Mouse (Mus musculus): ENCODE measurements at regions not wholly inside any gene's neighbourhood (a gene's known extent, or its start where the extent isn't known, plus 50 kb on each side); places are given as distances from the start of the nearest gene placed in this dataset.

DNA sequence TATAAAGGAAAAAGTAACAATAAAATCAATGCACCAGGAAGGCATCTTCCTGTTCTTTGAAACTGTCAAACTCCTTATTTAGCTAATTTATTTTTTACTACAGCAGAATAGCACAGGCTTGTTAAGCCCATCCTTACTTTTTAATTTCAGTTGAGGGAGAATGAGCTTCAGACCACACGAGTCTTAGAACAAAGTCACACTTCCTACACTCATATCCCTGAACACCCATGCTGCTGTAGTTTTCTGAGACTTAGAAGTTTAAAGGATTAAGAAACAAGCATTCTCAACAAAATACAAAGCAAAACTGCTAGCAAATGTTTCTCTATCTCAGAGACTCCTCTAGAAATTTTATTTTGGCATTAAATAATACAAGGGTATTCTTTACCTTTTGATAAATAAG, 208.8 kb upstream of the Vegfc start:
- ATAC-seq (ENCODE audit: insufficient read depth, low FRiP score, low TSS enrichment) = no peak
- no peak overlapping the region for H3K4me3 ChIP-seq (ENCODE audit: low read depth, low read length)
- no peaks in the 10 kb centered on the region for H3K27me3 ChIP-seq (ENCODE audit: control insufficient read depth, insufficient read depth, low read length)
- H3K4me1 ChIP-seq (ENCODE audit: control insufficient read depth, insufficient read depth, low read length) = no peaks in the 10 kb centered on the region
- no peak overlapping the region for H3K27ac ChIP-seq (ENCODE audit: low read depth, low read length)
- H3K9me3 ChIP-seq (ENCODE audit: control insufficient read depth, low read length) = no peaks in the 10 kb centered on the region
- WGBS = 51% methylated on average over 1 of the region's 1 CpGs
- DNase-seq (ENCODE audit: low spot score) = no peak
- H3K9ac ChIP-seq (ENCODE audit: low read length) = no peak overlapping the region
- no peaks in the 10 kb centered on the region for H3K36me3 ChIP-seq (ENCODE audit: control insufficient read depth, insufficient read depth, low read length)
- H3K4me2 ChIP-seq (ENCODE audit: low read depth) = no peak overlapping the region

DNA sequence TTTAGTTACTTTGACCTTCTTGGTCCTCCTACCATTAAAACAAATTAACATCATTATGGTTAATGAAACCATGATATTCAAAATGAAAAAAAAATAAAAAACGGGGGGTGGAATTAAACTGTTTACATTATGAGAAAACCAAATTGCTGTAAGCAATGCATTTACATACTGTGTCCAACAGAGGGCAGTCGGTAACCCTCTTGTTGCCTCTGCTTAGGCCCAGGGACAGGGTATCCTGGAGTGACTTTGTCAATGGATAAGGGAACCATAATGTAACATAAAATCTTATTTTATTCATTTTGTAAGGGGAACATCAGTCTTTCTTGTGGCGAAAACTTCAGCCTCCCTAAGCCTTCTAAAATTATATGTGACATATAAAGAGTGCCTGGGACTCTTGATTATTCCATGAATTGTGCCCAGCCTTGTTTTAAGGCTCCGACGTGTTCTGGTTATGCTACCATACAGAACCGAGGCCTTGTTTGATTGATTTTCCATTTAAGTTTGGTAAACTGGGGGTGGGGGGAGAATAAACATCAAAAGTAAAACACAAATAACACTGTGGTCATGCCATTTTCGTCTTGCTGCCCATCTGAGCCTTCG, 207.3 kb upstream of the Vegfc start:
- no peaks in the 10 kb centered on the region for H3K36me3 ChIP-seq (ENCODE audit: control insufficient read depth, insufficient read depth, low read length)
- DNase-seq (ENCODE audit: low spot score) (no peak), ATAC-seq (ENCODE audit: insufficient read depth, low FRiP score, low TSS enrichment) (peak; percentile 81)
- WGBS = 64% methylated on average over 8 of the region's 8 CpGs
- no peak overlapping the region for H3K27ac ChIP-seq (ENCODE audit: low read depth, low read length)
- H3K4me2 ChIP-seq (ENCODE audit: low read depth) = no peak overlapping the region
- no peaks in the 10 kb centered on the region for H3K9me3 ChIP-seq (ENCODE audit: control insufficient read depth, low read length)
- no peak overlapping the region for H3K9ac ChIP-seq (ENCODE audit: low read length)
- H3K4me1 ChIP-seq (ENCODE audit: control insufficient read depth, insufficient read depth, low read length) = no peaks in the 10 kb centered on the region
- H3K4me3 ChIP-seq (ENCODE audit: low read depth, low read length) = no peak overlapping the region
- no peaks in the 10 kb centered on the region for H3K27me3 ChIP-seq (ENCODE audit: control insufficient read depth, insufficient read depth, low read length)

DNA sequence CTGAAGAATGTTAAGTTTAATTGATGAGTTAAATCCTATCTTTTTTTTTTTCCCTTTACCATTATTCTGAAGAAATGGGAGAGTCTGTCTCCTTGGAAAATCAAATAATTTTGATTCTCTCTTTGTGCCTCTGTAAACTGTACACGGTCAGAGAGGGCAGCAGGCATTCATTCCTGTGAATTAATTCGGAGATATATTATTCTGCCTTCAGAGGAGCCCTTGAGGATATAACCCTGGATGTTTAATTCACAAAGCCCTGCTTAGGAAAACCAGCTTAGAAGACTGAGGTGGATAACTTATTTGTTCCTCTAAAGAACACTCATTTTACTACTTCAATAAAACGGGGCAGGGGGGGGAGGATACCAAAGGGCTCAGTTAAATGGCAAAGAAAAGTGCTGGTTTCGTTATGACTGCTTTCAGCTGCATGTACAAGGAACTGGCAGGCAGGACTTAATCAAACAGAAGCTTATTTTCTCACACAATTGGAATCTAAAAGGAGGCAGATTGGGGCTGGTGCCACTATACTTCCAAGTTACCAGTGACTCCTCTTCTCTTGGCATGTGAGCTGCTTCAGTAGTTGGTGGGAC, 205.3 kb upstream of the Vegfc start:
- Histone ChIP-seq H3K27ac (ENCODE audit: low read depth, low read length) (no peak overlapping the region), H3K4me1 (ENCODE audit: control insufficient read depth, insufficient read depth, low read length) (no peaks in the 10 kb centered on the region), H3K9me3 (ENCODE audit: control insufficient read depth, low read length) (no peaks in the 10 kb centered on the region), H3K27me3 (ENCODE audit: control insufficient read depth, insufficient read depth, low read length) (no peaks in the 10 kb centered on the region), H3K4me2 (ENCODE audit: low read depth) (no peak overlapping the region), H3K4me3 (ENCODE audit: low read depth, low read length) (no peak overlapping the region), H3K9ac (ENCODE audit: low read length) (no peak overlapping the region), H3K36me3 (ENCODE audit: control insufficient read depth, insufficient read depth, low read length) (no peaks in the 10 kb centered on the region)
- ATAC-seq (ENCODE audit: insufficient read depth, low FRiP score, low TSS enrichment) (no peak), DNase-seq (ENCODE audit: low spot score) (no peak)
- WGBS = 56% methylated on average over 4 of the region's 4 CpGs

DNA sequence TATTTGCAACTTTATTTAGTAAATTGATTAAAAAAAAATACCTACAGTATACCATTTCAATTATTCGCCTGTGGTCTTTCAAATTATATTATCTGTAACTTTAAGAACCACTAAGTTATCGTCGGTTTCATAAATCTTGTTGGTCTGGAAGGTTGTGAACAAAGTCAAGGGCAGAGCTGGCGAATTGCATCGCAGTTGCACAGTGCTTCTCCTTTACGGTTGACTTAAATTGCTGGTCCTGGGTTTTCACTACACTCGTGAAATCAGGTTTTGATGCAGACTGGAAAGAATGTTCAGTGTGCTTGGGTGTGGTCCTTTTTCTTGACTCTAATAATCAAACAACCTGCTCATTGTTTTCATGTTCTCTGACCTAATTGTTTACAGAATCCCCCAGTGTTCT, 198.6 kb upstream of the Vegfc start:
- H3K9me3 ChIP-seq (ENCODE audit: control insufficient read depth, low read length) = no peaks in the 10 kb centered on the region

GRCm38 (mm10) chr8:53881551-53881950, 195.9 kb upstream of the Vegfc start:
- no peak for DNase-seq (ENCODE audit: low spot score)
- 78% methylated on average over 1 of the region's 1 CpGs for WGBS

More for the DNA sequence above, 198.6 kb upstream of the Vegfc start:
- Histone ChIP-seq H3K27me3 (ENCODE audit: control insufficient read depth, insufficient read depth, low read length) (no peaks in the 10 kb centered on the region), H3K4me2 (ENCODE audit: low read depth) (no peak overlapping the region), H3K4me1 (ENCODE audit: control insufficient read depth, insufficient read depth, low read length) (no peaks in the 10 kb centered on the region), H3K9ac (ENCODE audit: low read length) (no peak overlapping the region), H3K4me3 (ENCODE audit: low read depth, low read length) (no peak overlapping the region), H3K36me3 (ENCODE audit: control insufficient read depth, insufficient read depth, low read length) (no peaks in the 10 kb centered on the region), H3K27ac (ENCODE audit: low read depth, low read length) (no peak overlapping the region)
- 85% methylated on average over 7 of the region's 7 CpGs for WGBS
- DNase-seq (ENCODE audit: low spot score) = no peak
- ATAC-seq (ENCODE audit: insufficient read depth, low FRiP score, low TSS enrichment) = no peak

DNA sequence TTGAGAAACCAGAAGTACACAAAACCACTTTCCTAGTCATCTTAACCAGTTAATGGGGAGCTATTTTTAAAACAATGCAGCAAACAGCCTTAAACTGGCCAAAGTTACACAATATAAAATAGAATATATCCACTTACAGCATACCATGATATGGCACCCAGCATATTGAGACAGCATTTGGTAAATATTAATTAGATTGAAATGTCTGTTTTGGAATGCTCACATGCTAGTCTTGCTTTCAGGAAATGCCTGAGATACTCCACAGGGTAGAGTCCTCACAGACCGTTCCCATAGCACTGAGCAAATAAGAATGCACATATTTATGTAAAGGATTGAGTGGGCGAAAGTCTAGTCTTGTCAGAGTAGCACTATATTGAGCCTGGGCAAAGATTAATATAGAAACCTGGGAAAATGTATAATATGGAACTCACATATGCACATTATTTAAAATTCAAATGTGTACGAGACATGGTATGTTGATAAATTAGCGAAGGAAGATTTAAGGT, 185.1 kb upstream of the Vegfc start:
- ATAC-seq (ENCODE audit: insufficient read depth, low FRiP score, low TSS enrichment) = no peak
- H3K36me3 ChIP-seq (ENCODE audit: control insufficient read depth, insufficient read depth, low read length) = no peaks in the 10 kb centered on the region
- H3K9me3 ChIP-seq (ENCODE audit: control insufficient read depth, low read length) = no peaks in the 10 kb centered on the region
- no peak overlapping the region for H3K4me3 ChIP-seq (ENCODE audit: low read depth, low read length)
- H3K9ac ChIP-seq (ENCODE audit: low read length) = no peak overlapping the region
- H3K27me3 ChIP-seq (ENCODE audit: control insufficient read depth, insufficient read depth, low read length) = no peaks in the 10 kb centered on the region
- no peak overlapping the region for H3K4me2 ChIP-seq (ENCODE audit: low read depth)
- H3K4me1 ChIP-seq (ENCODE audit: control insufficient read depth, insufficient read depth, low read length) = no peaks in the 10 kb centered on the region
- DNase-seq (ENCODE audit: low spot score) = no peak
- H3K27ac ChIP-seq (ENCODE audit: low read depth, low read length) = no peak overlapping the region
- 84% methylated on average over 4 of the region's 4 CpGs for WGBS

More at GRCm38 (mm10) chr8:53881551-53881950, 195.9 kb upstream of the Vegfc start:
- no peaks in the 10 kb centered on the region for H3K4me1 ChIP-seq (ENCODE audit: control insufficient read depth, insufficient read depth, low read length)
- no peaks in the 10 kb centered on the region for H3K27me3 ChIP-seq (ENCODE audit: control insufficient read depth, insufficient read depth, low read length)
- H3K4me2 ChIP-seq (ENCODE audit: low read depth) = no peak overlapping the region
- no peak overlapping the region for H3K27ac ChIP-seq (ENCODE audit: low read depth, low read length)
- no peaks in the 10 kb centered on the region for H3K36me3 ChIP-seq (ENCODE audit: control insufficient read depth, insufficient read depth, low read length)
- H3K9me3 ChIP-seq (ENCODE audit: control insufficient read depth, low read length) = no peaks in the 10 kb centered on the region
- no peak for ATAC-seq (ENCODE audit: insufficient read depth, low FRiP score, low TSS enrichment)
- no peak overlapping the region for H3K4me3 ChIP-seq (ENCODE audit: low read depth, low read length)
- no peak overlapping the region for H3K9ac ChIP-seq (ENCODE audit: low read length)

DNA sequence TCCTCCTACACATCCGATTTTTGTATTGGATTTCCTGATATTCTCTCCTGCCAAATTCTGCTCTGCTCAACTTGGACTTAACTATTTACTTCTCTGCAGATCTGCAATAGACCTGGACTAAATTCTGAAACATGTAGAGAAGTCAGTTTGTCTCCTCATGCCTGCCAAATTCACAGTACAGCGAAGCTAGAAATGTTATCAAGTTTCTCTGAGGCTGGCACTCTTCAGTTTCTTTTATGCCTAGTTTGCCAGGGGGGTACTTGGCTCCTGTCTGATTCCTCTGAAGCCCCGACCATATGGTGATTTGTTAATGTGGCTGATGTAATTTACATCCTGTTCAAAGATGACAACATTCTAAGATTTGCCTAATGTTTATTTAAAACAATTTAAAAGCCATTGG, 184.6 kb upstream of the Vegfc start:
- H3K4me3 ChIP-seq (ENCODE audit: low read depth, low read length) = no peak overlapping the region
- DNase-seq (ENCODE audit: low spot score) (no peak), ATAC-seq (ENCODE audit: insufficient read depth, low FRiP score, low TSS enrichment) (no peak)
- no peaks in the 10 kb centered on the region for H3K27me3 ChIP-seq (ENCODE audit: control insufficient read depth, insufficient read depth, low read length)
- 75% methylated on average over 3 of the region's 3 CpGs for WGBS
- H3K36me3 ChIP-seq (ENCODE audit: control insufficient read depth, insufficient read depth, low read length) = no peaks in the 10 kb centered on the region
- no peak overlapping the region for H3K9ac ChIP-seq (ENCODE audit: low read length)
- no peaks in the 10 kb centered on the region for H3K9me3 ChIP-seq (ENCODE audit: control insufficient read depth, low read length)
- H3K4me1 ChIP-seq (ENCODE audit: control insufficient read depth, insufficient read depth, low read length) = no peaks in the 10 kb centered on the region
- H3K4me2 ChIP-seq (ENCODE audit: low read depth) = no peak overlapping the region
- no peak overlapping the region for H3K27ac ChIP-seq (ENCODE audit: low read depth, low read length)

DNA sequence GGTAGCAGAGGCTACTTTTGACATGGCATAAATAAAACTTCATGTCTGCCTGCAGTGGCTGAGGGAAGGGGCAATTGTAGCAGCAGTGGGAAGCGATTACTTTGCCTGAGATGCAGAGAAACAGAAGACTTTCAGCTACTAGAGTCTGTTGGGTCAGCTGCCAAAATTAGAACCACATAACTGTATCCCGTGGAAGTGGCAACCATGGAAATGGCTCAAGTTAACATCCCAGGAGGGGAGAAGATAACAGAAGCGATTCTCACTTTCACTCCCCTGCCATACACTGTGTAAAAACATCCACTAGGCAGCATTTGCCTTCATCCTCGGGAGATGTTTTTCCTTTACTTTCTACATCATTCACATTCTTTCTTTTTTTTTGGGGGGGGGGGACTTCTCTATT, 155.1 kb upstream of the Vegfc start:
- Histone ChIP-seq H3K4me3 (ENCODE audit: low read depth, low read length) (no peak overlapping the region), H3K9ac (ENCODE audit: low read length) (no peak overlapping the region), H3K27me3 (ENCODE audit: control insufficient read depth, insufficient read depth, low read length) (no peaks in the 10 kb centered on the region), H3K36me3 (ENCODE audit: control insufficient read depth, insufficient read depth, low read length) (no peaks in the 10 kb centered on the region), H3K9me3 (ENCODE audit: control insufficient read depth, low read length) (no peaks in the 10 kb centered on the region), H3K27ac (ENCODE audit: low read depth, low read length) (no peak overlapping the region), H3K4me1 (ENCODE audit: control insufficient read depth, insufficient read depth, low read length) (no peaks in the 10 kb centered on the region), H3K4me2 (ENCODE audit: low read depth) (no peak overlapping the region)
- no peak for ATAC-seq (ENCODE audit: insufficient read depth, low FRiP score, low TSS enrichment)
- DNase-seq (ENCODE audit: low spot score) = no peak
- 83% methylated on average over 4 of the region's 4 CpGs for WGBS

DNA sequence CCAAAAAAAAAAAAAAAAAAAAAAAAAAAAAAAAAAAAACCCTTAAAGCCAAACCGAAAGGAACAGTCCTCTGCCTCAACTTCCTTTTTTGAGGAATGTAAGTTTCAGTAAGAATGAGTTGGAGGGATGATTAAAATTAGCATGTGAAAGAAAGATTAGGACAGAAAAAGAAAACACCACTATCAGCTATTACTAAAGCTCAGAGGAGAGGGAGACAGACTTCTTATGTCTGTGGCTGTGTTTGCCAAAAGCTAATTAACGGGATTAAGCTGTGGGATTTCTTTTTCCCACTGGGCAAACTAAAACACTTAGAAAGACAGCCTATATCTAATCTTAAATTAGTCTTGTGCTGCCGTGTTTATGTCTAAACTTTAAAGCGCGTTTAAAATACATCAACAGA, 146.7 kb upstream of the Vegfc start:
- WGBS = 73% methylated on average over 5 of the region's 5 CpGs
- no peak overlapping the region for H3K27ac ChIP-seq (ENCODE audit: low read depth, low read length)
- ATAC-seq (ENCODE audit: insufficient read depth, low FRiP score, low TSS enrichment) (no peak), DNase-seq (ENCODE audit: low spot score) (no peak)
- no peaks in the 10 kb centered on the region for H3K9me3 ChIP-seq (ENCODE audit: control insufficient read depth, low read length)
- no peaks in the 10 kb centered on the region for H3K36me3 ChIP-seq (ENCODE audit: control insufficient read depth, insufficient read depth, low read length)
- H3K4me2 ChIP-seq (ENCODE audit: low read depth) = no peak overlapping the region
- no peaks in the 10 kb centered on the region for H3K27me3 ChIP-seq (ENCODE audit: control insufficient read depth, insufficient read depth, low read length)
- no peak overlapping the region for H3K4me3 ChIP-seq (ENCODE audit: low read depth, low read length)
- H3K4me1 ChIP-seq (ENCODE audit: control insufficient read depth, insufficient read depth, low read length) = no peaks in the 10 kb centered on the region
- H3K9ac ChIP-seq (ENCODE audit: low read length) = no peak overlapping the region
